Mouse (Mus musculus) megakaryocyte progenitor cell, adult 5-6 weeks (primary cell): ENCODE measurements around the gene Fmo5. TPM values are rescaled to one million over a fixed set of nuclear protein-coding genes. Genes with fewer than 3 reads are reported as not detected.

Source experiments
- ATAC-seq: replicated peaks from 2 replicates; pipeline ENCODE4 v1.8.0; 2016; ENCODE audit warnings: mild to moderate bottlenecking, moderate TSS enrichment, inconsistent platforms; ENCODE audit not compliant: poor library complexity
- total RNA-seq, 2 experiments: library from RNA; stranded (forward) in 1 of 2; stranded (reverse) in 1 of 2; fragments of 157-497, 149-512 nt in 1 of 2; fragments of 200-1000 nt in 1 of 2; gene quantifications; 2 replicates each; pipeline versions ENCODE4 v1.2.3 to v1.2.4; 2015 to 2017

The Fmo5 gene
- total RNA-seq, 2 experiments from 2014 or later, result 3.3 to 5.0 TPM

- no peak for ATAC-seq
Observed at GRCm38 (mm10) chr3:97630746-97631145, 2.1 kb downstream of the Fmo5 start.

DNA sequence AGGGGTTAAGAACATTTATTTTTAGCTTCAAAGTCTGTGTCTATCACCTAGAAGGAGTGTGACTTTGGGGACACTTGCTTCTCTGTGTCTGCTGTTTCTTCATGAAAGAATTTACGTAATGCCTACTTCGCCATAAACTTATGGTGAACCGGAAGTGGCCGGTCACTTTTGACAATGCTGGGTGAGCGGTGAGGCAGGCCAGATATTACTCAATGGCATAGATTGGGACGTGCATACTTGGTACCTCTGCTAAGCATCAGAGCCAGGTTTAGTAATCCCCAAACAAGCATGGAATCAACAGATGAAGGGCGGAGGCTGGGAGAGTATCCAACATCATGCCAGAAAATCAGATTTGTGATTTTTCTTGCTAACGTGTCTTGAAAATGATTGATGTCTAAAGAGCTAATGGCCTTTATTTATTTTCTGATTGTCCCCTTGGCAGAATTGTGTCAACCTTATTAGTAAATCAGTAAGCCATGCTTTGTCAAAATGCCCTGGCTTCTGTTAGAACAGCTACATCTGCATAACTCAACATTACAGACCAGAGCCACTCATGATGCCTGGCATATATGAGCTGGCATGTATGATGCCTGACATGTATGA is 2.8 kb downstream of the Fmo5 start:
- ATAC-seq, result peak; percentile 49

DNA sequence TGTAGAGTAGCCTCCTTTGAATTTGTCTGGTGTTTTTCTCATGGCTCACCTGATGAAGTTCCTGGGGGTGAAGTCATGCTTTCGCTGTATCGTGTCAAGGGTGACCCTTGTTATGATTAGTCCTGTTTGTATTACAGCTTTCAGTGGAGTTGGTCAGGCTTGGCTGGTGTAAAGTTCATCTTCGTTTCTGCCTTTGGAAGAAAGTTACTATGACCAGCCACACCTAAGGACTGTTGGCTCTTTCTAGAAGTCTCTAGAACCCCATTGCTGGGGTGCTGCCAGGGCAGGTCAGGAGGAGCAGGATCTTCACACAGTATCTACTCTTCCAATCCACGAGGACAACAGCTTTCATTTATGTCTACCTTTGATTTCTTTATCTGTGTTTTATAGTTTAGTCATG is 4.9 kb downstream of the Fmo5 start:
- no peak for ATAC-seq

DNA sequence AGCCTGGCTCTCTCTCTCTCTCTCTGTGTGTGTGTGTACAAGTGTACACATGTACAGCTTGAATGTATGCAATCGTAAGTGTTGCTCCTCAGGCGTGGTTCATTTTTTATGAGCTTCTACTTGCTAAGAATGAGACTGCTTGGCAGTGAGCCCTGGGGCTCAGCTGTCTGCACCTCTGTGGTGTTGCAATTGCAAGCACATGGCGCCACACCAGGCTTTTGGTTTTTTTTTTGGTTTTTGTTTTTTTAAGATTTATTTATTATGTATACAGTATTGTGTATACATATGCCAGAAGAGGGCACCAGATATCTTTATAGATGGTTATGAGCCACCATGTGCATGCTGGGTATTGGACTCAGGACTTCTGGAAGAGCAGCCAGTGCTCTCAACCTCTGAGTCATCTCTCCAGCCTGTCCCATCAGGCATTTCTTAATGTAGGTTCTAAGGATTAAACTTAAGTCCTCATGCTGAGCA is 5.7 kb downstream of the Fmo5 start:
- ATAC-seq, result peak; percentile 71

DNA sequence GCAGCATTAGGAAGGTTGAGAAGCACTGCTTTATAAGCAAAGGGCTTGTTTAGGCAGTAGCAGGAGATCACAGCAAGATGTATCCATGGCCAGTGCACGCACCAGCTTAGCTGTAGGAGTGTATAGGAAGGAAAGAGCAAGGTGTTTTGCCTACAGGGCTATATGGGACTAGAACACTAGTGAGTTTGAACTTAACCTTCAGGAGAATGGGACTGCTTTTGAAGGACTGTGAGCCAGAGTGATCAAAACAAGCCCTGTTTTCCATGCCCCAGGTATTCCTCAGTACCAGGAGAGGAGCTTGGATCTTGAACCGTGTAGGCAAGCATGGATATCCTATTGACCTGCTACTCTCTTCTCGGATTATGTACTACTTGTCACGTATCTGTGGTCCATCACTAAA is 12.8 kb downstream of the Fmo5 start:
- no peak for ATAC-seq

DNA sequence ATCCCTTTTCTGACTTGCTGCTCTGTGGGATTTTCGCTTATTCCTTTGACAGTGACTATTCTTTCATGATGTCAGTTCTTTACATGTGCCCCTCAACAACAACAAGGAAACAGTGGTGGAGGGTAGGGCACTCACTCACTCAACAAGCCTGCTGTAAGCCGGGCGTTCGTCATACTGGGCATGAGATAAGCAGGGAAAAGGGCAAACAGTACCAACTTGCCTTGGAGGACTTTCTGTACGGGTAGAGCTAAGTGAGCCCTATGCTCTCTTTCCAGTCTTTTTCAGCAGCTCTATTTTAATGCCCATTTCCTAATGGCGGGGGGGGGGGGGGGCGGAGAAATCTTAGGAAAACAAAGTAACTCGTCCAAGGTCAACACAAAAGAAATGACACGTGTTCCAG is 13.4 kb downstream of the Fmo5 start:
- no peak for ATAC-seq

GRCm38 (mm10) chr3:97648518-97648917 is 19.9 kb downstream of the Fmo5 start:
- ATAC-seq, result no peak

GRCm38 (mm10) chr3:97649022-97649421 is 20.4 kb downstream of the Fmo5 start:
- no peak for ATAC-seq

GRCm38 (mm10) chr3:97649469-97649868 is 20.9 kb downstream of the Fmo5 start:
- no peak for ATAC-seq

DNA sequence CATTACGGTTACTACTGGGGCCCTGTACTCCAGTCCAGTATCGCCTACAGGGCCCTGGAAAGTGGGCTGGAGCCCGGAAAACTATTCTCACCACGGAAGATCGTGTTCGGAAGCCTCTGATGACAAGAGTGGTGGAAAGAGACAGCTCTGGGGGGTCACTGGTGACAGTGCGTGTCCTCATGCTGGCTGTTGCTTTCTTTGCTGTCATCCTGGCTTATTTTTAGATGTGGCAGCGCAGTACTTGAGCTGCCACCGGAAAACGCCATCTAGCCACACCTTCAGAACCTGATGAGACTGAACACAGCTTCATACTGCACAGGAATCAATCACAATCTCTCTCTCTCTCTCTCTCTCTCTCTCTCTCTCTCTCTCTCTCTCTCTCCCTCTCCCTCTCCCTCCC is 23.0 kb downstream of the Fmo5 start:
- ATAC-seq, result no peak

DNA sequence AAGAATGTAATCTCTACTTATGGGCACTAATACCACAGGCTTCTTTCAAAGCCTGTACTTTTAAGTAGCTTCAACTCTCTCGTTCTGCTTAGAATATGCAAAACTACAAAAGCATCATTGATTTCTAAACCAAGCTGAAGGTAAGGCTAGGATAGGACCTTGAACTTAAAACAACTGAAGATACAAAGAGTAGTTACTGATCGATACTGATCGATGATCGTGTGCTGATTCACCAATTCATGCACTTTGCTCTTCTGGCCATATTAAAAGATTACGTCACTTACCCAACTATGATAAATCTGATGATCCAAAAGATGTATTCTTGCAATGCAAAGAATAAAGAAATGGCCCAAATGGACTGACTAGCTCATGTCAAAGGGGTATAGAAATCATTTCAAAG is 25.2 kb downstream of the Fmo5 start:
- ATAC-seq, result no peak

- peak; percentile 30; the same call in 1 of the 2 replicates for ATAC-seq
Observed at GRCm38 (mm10) chr3:97654901-97655300, 26.3 kb downstream of the Fmo5 start.

- peak; percentile 94 for ATAC-seq
Observed at GRCm38 (mm10) chr3:97657655-97658411, 29.2 kb downstream of the Fmo5 start, which contains the start of gene Prkab2. TSS of gene Prkab2 (plus strand) at chr3:97658193.

GRCm38 (mm10) chr3:97658426-97659193 is 30.0 kb downstream of the Fmo5 start:
- peak; percentile 38 for ATAC-seq

GRCm38 (mm10) chr3:97659746-97660145 is 31.1 kb downstream of the Fmo5 start:
- ATAC-seq, result no peak

GRCm38 (mm10) chr3:97661206-97661605 is 32.6 kb downstream of the Fmo5 start:
- 0 out of 2 replicates have a peak, but pooled peaks have one; percentile 8 for ATAC-seq

DNA sequence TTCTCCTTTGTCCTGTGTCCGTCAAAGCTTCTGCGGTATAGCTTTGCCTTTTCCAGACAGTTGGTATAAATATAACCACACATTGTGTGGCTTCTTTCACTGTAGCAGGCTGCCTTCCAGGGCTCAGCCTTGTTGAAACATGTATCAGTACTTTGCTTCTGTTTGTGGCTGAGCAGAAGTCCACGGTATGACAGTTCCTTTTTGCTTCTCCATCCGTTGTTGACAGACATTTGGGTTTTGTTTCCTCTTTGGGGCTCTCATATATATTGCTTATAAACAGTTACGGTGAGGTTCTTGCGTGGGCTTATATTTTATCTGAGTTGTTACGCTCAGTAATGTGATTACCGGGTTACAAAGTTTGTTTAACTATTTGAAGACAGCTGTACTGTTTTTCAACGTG is 36.9 kb downstream of the Fmo5 start:
- peak; percentile 48 for ATAC-seq

GRCm38 (mm10) chr3:97666154-97666553 is 37.5 kb downstream of the Fmo5 start:
- peak; percentile 68 for ATAC-seq

DNA sequence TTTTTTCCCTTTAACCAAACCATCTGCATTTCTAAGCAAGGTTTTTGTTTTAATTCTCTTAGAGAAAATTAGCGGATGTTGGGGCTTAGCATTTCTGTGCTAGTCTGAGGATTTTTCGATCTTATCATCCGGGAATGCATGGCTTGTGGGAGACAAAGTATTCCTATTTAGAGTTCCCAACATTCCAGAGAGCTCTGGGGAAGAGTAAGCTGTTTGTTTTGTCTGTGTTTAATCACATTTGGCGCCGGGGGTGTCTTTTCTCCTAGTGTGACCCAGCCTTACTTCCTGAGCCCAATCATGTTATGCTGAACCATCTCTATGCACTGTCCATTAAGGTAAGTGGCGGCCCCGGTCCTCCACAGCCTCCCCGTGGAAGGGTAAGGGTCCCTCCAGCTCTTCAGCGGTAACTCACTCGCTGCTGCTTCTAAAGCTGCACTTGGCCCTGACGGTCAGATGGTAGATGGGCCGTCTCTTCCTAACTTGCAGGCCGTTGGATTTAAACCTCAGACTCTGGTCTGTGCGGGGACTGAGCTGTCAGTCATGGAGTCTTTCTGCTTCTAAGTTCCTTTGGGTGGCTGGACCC is 38.6 kb downstream of the Fmo5 start:
- no peak for ATAC-seq

- no peak for ATAC-seq
Observed at GRCm38 (mm10) chr3:97674644-97675110, 46.1 kb downstream of the Fmo5 start, which contains the start of gene Gm17651. TSS of gene Gm17651 (minus strand) at chr3:97674694.

GRCm38 (mm10) chr3:97676126-97676525 is 47.5 kb downstream of the Fmo5 start:
- ATAC-seq, result no peak
